Mouse (Mus musculus): ENCODE results near the gene Tdp1. TPM values are rescaled to one million over a fixed set of nuclear protein-coding genes. Genes with fewer than 3 reads are reported as not detected.
A peak's percentile ranks its signal among the peaks of the same experiment; 100 is the strongest.

The Tdp1 gene
- polyA plus RNA-seq, 1 experiment from 2014 or later, result 80.6 TPM

DNA sequence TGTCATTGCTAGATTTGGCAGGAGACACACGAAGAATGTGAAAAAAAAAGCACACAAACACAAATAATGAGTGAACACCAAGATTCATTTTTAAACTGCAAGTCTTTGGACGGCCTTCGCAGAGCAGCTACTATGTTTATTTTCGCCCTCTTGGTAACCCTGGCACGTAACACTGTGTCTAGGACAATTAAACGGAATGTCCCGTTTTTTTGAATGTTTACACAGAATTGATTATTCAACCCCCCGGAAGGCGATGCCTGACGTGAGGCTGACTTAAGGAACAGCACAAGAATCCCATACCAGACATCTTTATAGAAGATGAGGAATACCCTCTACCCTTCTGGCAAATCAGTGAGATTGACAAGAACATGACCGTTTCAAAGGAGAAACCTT, 608 bp upstream of the Tdp1 start:
- DNase-seq (ENCODE audit: low spot score), result peak; percentile 69
- under 1% methylated on average over 11 of the region's 11 CpGs for WGBS

DNA sequence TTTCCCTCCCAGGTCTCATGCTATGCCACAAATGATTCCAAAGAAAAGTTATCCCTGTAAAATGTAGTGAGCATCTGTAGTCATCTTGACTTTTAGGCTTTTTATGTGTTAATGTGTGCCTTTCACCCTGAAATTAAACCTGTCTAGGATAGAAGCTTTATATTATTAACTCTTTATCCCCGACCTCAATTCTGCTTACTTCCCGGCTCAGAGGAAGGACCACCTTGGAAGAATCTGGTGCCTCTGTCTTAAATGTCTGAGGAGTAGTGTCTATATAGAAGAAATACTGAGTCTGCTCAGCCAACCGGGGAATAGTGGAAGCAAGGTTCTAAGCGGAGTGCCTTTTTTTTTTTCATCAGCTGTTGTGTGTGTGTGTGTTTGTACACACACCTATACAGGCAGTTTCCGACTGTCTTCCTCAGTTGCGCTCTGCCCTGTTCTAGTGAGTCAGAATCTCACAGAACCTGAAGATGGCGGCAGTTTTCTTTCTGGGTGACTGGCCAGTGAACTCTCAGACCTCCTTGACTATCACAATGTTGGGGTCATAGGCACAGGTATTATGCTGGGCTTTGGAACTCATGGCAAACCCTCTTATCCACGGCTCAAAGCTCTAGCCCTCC, 1.1 kb downstream of the Tdp1 start:
- 0 out of 2 replicates have a peak, but pooled peaks cover 6% of the 10 kb centered on the region for H3K36me3 ChIP-seq (ENCODE audit: control insufficient read depth, insufficient read depth, low read length)
- H3K9ac ChIP-seq (ENCODE audit: low read length), result peak overlapping the region; percentile 89
- WGBS, result 29% methylated on average over 8 of the region's 8 CpGs
- H3K9me3 ChIP-seq (replicated peaks; ENCODE audit: control insufficient read depth, low read length), result no peaks in the 10 kb centered on the region
- no peak overlapping the region; the same call in 1 of the 2 replicates for H3K27ac ChIP-seq (ENCODE audit: low read depth, low read length)
- no peak for DNase-seq (ENCODE audit: low spot score)
- no peaks in the 10 kb centered on the region for H3K27me3 ChIP-seq (replicated peaks; ENCODE audit: control insufficient read depth, insufficient read depth, low read length)
- no peak for ATAC-seq
- H3K4me2 ChIP-seq (ENCODE audit: low read length), result peak overlapping the region; percentile 71
- peaks cover 15% of the 10 kb centered on the region for H3K4me1 ChIP-seq (ENCODE audit: control insufficient read depth, insufficient read depth, low read length)
- H3K4me3 ChIP-seq (ENCODE audit: low read depth, low read length), result peak overlapping the region; percentile 71

More for the DNA sequence above, 608 bp upstream of the Tdp1 start:
- peak; percentile 51 for ATAC-seq
- peak overlapping the region; percentile 71; the same call in 1 of the 2 replicates for H3K27ac ChIP-seq (ENCODE audit: low read depth, low read length)
- H3K4me2 ChIP-seq (ENCODE audit: low read length), result peak overlapping the region; percentile 71
- H3K9ac ChIP-seq (ENCODE audit: low read length), result peak overlapping the region; percentile 89
- H3K9me3 ChIP-seq (replicated peaks; ENCODE audit: control insufficient read depth, low read length), result no peaks in the 10 kb centered on the region
- H3K36me3 ChIP-seq (ENCODE audit: control insufficient read depth, insufficient read depth, low read length), result 0 out of 2 replicates have a peak, but pooled peaks cover 6% of the 10 kb centered on the region
- peak overlapping the region; percentile 71 for H3K4me3 ChIP-seq (ENCODE audit: low read depth, low read length)
- H3K4me1 ChIP-seq (ENCODE audit: control insufficient read depth, insufficient read depth, low read length), result peaks cover 15% of the 10 kb centered on the region
- H3K27me3 ChIP-seq (replicated peaks; ENCODE audit: control insufficient read depth, insufficient read depth, low read length), result no peaks in the 10 kb centered on the region

DNA sequence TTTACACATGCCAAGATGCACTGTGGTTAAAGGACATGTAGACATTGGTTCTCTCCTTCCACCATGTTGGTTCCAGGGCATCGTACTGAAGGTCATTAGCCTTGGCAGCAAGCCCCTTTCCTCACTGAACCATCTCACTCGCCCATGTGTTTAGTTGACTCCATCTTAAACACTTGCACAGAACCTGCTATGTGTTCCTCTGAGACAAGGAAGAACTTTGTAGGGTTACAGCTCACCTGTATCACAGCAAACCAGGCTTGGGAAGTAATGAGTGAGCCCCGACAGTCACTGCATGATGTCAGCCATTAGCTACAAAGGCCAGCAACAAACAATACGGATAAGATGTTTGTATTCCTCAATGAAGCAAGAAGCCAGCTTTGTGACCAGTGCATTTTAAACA, 13.5 kb downstream of the Tdp1 start:
- no peaks in the 10 kb centered on the region for H3K4me1 ChIP-seq (ENCODE audit: control insufficient read depth, insufficient read depth, low read length)
- H3K27me3 ChIP-seq (replicated peaks; ENCODE audit: control insufficient read depth, insufficient read depth, low read length), result no peaks in the 10 kb centered on the region
- DNase-seq (ENCODE audit: low spot score), result no peak
- 88% methylated on average over 4 of the region's 4 CpGs for WGBS
- H3K4me2 ChIP-seq (ENCODE audit: low read length), result no peak overlapping the region
- no peak overlapping the region for H3K4me3 ChIP-seq (ENCODE audit: low read depth, low read length)
- no peak for ATAC-seq
- H3K9me3 ChIP-seq (replicated peaks; ENCODE audit: control insufficient read depth, low read length), result no peaks in the 10 kb centered on the region
- no peak overlapping the region for H3K27ac ChIP-seq (ENCODE audit: low read depth, low read length)
- peaks cover 82% of the 10 kb centered on the region for H3K36me3 ChIP-seq (ENCODE audit: control insufficient read depth, insufficient read depth, low read length)
- no peak overlapping the region for H3K9ac ChIP-seq (ENCODE audit: low read length)

DNA sequence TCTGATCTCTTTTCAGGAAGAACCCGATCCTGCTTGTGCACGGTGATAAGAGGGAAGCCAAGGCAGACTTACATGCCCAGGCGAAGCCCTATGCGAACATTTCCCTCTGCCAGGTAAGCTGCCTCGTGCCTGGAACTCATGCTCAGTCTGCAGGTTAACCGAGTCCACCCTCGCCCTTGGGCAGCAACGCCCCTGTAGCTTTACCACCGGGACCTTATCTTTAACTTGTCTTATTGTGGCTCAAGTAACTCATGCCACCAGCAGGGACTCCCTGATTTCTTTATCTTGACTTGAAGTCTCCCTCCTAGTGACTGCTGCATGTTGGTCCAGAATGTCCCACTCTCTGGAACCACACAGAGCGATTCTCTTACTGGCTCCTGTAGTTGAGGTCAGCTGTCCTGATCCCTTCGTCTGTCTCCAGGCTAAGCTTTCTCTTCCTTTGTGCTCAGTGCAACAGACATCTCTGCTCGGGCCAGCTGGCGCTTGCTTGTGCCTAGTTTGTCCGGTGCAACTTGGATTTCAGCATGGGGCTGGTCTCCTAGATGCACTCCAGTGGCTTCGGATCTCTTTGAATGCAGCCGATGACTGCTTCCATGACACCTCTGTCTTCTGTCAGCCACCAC, 14.0 kb downstream of the Tdp1 start:
- DNase-seq (ENCODE audit: low spot score), result no peak
- Histone ChIP-seq H3K9me3 (replicated peaks; ENCODE audit: control insufficient read depth, low read length) (no peaks in the 10 kb centered on the region), H3K36me3 (ENCODE audit: control insufficient read depth, insufficient read depth, low read length) (peaks cover 77% of the 10 kb centered on the region), H3K9ac (ENCODE audit: low read length) (no peak overlapping the region), H3K4me1 (ENCODE audit: control insufficient read depth, insufficient read depth, low read length) (no peaks in the 10 kb centered on the region), H3K27ac (ENCODE audit: low read depth, low read length) (no peak overlapping the region), H3K4me2 (ENCODE audit: low read length) (no peak overlapping the region), H3K27me3 (replicated peaks; ENCODE audit: control insufficient read depth, insufficient read depth, low read length) (no peaks in the 10 kb centered on the region), H3K4me3 (ENCODE audit: low read depth, low read length) (no peak overlapping the region)
- ATAC-seq, result no peak
- 92% methylated on average over 16 of the region's 16 CpGs for WGBS

DNA sequence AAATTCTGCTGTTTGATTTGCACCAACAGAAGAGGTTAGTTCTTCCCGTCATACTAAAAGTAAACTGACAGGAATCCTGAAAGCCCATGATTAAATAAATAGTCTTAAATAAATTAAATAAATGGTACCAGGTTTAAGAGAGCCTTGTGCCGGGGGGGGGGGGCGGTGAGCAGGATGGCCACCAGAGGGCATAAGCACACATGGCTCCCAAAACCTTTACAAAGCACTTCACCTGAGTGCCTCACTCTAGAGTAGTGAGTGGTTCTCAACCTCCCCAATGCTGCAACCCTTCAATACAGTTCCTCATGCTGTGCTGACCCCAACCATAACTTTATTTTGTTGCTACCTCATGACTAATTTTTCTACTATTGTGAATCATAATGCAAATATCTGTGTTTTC, 15.7 kb downstream of the Tdp1 start:
- Histone ChIP-seq H3K9ac (ENCODE audit: low read length) (no peak overlapping the region), H3K36me3 (ENCODE audit: control insufficient read depth, insufficient read depth, low read length) (peaks cover 73% of the 10 kb centered on the region), H3K27ac (ENCODE audit: low read depth, low read length) (no peak overlapping the region), H3K9me3 (replicated peaks; ENCODE audit: control insufficient read depth, low read length) (no peaks in the 10 kb centered on the region), H3K27me3 (replicated peaks; ENCODE audit: control insufficient read depth, insufficient read depth, low read length) (no peaks in the 10 kb centered on the region), H3K4me2 (ENCODE audit: low read length) (no peak overlapping the region), H3K4me3 (ENCODE audit: low read depth, low read length) (no peak overlapping the region), H3K4me1 (ENCODE audit: control insufficient read depth, insufficient read depth, low read length) (no peaks in the 10 kb centered on the region)
- peak; percentile 45 for DNase-seq (ENCODE audit: low spot score)
- ATAC-seq, result no peak
- WGBS, result 96% methylated on average over 1 of the region's 3 CpGs

DNA sequence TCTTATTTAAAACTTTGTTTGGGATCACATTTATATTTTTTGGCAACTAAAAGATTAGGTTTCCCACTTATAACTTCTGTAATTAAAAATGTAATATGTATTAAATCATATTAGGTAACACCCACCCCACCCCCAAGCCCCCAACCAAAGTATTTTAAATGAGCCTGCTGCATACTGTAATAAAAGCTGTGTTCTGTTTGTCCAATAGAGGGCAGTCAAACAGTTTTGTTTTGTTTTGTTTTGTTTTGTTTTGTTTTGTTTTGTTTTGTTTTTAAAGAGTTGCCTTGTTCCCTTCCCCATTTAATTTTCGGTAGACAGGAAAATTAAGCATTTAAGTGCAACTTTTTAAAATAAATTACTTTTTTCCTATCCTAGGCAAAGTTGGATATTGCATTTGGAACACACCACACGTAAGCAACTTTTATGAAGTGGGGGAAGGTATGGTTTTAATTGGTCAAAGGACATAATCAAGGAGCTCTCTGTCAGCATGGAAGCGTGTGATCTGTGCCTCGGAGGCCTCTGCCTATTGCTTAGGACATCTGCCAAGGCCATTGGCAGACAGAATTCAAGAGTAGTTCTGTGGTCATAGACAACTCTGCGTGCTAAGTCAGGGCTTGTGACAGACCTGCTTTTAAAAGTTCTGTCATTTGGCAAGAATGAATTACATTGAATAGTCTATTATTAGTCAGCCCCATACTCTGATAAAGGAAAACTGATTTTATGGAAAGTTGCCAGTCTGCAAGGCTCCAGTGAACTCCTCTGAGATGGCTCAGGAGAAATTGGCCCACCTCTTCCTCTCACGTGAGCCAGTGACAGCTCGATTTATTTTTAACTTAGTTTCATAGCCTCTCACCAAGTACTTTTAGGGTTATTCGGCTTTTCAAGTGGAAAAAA, 17.9 kb downstream of the Tdp1 start:
- H3K9me3 ChIP-seq (replicated peaks; ENCODE audit: control insufficient read depth, low read length), result no peaks in the 10 kb centered on the region
- WGBS, result 72% methylated on average over 8 of the region's 8 CpGs
- ATAC-seq (no peak), DNase-seq (ENCODE audit: low spot score) (peak; percentile 19)
- no peaks in the 10 kb centered on the region for H3K4me1 ChIP-seq (ENCODE audit: control insufficient read depth, insufficient read depth, low read length)
- no peak overlapping the region for H3K27ac ChIP-seq (ENCODE audit: low read depth, low read length)
- H3K4me2 ChIP-seq (ENCODE audit: low read length), result no peak overlapping the region
- H3K9ac ChIP-seq (ENCODE audit: low read length), result no peak overlapping the region
- peaks cover 73% of the 10 kb centered on the region for H3K36me3 ChIP-seq (ENCODE audit: control insufficient read depth, insufficient read depth, low read length)
- H3K27me3 ChIP-seq (replicated peaks; ENCODE audit: control insufficient read depth, insufficient read depth, low read length), result no peaks in the 10 kb centered on the region
- no peak overlapping the region for H3K4me3 ChIP-seq (ENCODE audit: low read depth, low read length)

DNA sequence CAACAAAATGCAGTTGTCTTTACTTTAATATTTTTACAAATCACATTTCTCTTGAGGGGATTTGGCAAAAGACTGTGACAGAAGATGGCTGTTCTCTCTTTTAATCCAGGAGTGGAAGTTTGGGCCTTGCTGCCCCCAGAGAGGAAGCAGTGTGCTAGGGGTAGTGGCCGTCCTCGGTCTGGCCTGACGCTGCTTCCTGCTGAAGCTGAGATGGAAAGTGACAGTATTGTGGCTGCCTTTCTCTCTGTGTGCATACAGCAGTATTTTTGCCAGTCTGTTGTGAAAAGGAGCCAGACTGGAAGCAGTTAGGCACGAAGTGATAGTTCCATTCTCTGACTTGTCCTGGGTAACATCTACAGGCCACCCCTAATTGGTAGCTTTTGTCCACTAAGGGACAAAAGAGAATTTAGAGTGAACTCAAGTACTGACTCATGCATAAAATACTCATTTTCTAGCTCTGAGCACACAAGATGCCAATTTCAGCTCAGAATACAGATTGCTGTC, 18.6 kb downstream of the Tdp1 start:
- no peaks in the 10 kb centered on the region for H3K27me3 ChIP-seq (replicated peaks; ENCODE audit: control insufficient read depth, insufficient read depth, low read length)
- no peaks in the 10 kb centered on the region for H3K4me1 ChIP-seq (ENCODE audit: control insufficient read depth, insufficient read depth, low read length)
- DNase-seq (ENCODE audit: low spot score) (peak; percentile 10), ATAC-seq (peak; percentile 29; the same call in 1 of the 2 replicates)
- WGBS, result 57% methylated on average over 4 of the region's 4 CpGs
- no peak overlapping the region for H3K4me2 ChIP-seq (ENCODE audit: low read length)
- H3K4me3 ChIP-seq (ENCODE audit: low read depth, low read length), result no peak overlapping the region
- H3K36me3 ChIP-seq (ENCODE audit: control insufficient read depth, insufficient read depth, low read length), result peaks cover 73% of the 10 kb centered on the region
- H3K27ac ChIP-seq (ENCODE audit: low read depth, low read length), result 0 out of 2 replicates have a peak overlapping the region, but pooled peaks have one; percentile 18
- 0 out of 2 replicates have a peak overlapping the region, but pooled peaks have one; percentile 13 for H3K9ac ChIP-seq (ENCODE audit: low read length)
- H3K9me3 ChIP-seq (replicated peaks; ENCODE audit: control insufficient read depth, low read length), result no peaks in the 10 kb centered on the region

DNA sequence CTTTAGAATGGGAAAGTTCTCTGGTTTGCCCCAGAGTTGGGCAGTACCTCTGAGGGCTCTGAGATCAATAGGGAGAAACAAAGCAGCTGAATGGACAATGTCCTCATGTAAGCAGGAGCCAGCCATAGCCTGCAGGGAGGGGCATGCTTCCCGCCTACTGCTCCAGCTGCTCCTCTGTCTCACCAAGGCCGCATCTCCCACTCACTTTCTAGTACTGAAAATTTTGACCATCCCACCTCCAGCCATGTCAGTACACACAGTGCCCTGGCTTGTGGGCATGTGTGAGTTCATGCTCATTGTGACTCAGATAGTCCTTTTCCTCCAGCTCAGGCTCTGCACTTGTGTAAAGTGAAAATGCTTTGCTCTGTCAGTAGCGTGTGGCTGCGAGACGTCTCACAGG, 20.2 kb downstream of the Tdp1 start:
- H3K9me3 ChIP-seq (replicated peaks; ENCODE audit: control insufficient read depth, low read length), result no peaks in the 10 kb centered on the region
- no peak overlapping the region for H3K9ac ChIP-seq (ENCODE audit: low read length)
- H3K4me3 ChIP-seq (ENCODE audit: low read depth, low read length), result no peak overlapping the region
- H3K36me3 ChIP-seq (ENCODE audit: control insufficient read depth, insufficient read depth, low read length), result peaks cover 73% of the 10 kb centered on the region
- H3K4me2 ChIP-seq (ENCODE audit: low read length), result no peak overlapping the region
- no peaks in the 10 kb centered on the region for H3K27me3 ChIP-seq (replicated peaks; ENCODE audit: control insufficient read depth, insufficient read depth, low read length)
- no peak for DNase-seq (ENCODE audit: low spot score)
- WGBS, result 90% methylated on average over 5 of the region's 5 CpGs
- no peak overlapping the region for H3K27ac ChIP-seq (ENCODE audit: low read depth, low read length)
- H3K4me1 ChIP-seq (ENCODE audit: control insufficient read depth, insufficient read depth, low read length), result no peaks in the 10 kb centered on the region
- ATAC-seq, result no peak

Data from forebrain, embryonic 14.5 days (tissue).